Mouse (Mus musculus) heart, embryonic 14.5 days (tissue): ENCODE measurements around the gene Gprc5b. TPM values are rescaled to one million over a fixed set of nuclear protein-coding genes. Genes with fewer than 3 reads are reported as not detected.

Source experiments
- ATAC-seq: fragments of 200-750 bp; cut with Nextera tagmentation; 2 replicates; pipeline ENCODE4 v1.8.0; 2017; ENCODE audit warnings: low read depth, moderate TSS enrichment; ENCODE audit not compliant: insufficient number of reproducible peaks, insufficient read depth, low FRiP score
- H3K27ac ChIP-seq, 2 experiments: fragments of 200-500 bp in 1 of 2; fragments of 300-500 bp in 1 of 2; sonication (generic) in 1 of 2; replicated peaks in 1 of 2; 2 replicates each; pipeline ENCODE4 v1.5.1; 2012 to 2014; ENCODE audit warnings: low read depth in 2 of 2, low read length in 2 of 2, control low read depth in 1 of 2, mild to moderate bottlenecking in 1 of 2, mixed read lengths in 1 of 2; ENCODE audit not compliant: control insufficient read depth in 1 of 2, insufficient read depth in 1 of 2
- H3K27me3 ChIP-seq: fragments of 300-500 bp; sonication (generic); 2 replicates; pipeline ENCODE4 v1.6.1; 2014; ENCODE audit warnings: mild to moderate bottlenecking, low read length, control low read depth; ENCODE audit not compliant: control insufficient read depth, insufficient read depth
- H3K36me3 ChIP-seq: fragments of 300-500 bp; sonication (generic); 2 replicates; pipeline ENCODE4 v1.6.1; 2014; ENCODE audit warnings: mild to moderate bottlenecking, control low read depth, low read length, mixed read lengths; ENCODE audit not compliant: control insufficient read depth, insufficient read depth
- H3K4me1 ChIP-seq, 2 experiments: fragments of 200-500 bp in 1 of 2; fragments of 300-500 bp in 1 of 2; sonication (generic) in 1 of 2; 2 replicates each; pipeline ENCODE4 v1.6.1; 2012 to 2014; ENCODE audit warnings: low read length in 2 of 2, control low read depth in 1 of 2, mixed read lengths in 1 of 2; ENCODE audit not compliant: control insufficient read depth in 2 of 2, insufficient read depth in 2 of 2
- H3K4me2 ChIP-seq: fragments of 300-500 bp; sonication (generic); 2 replicates; pipeline ENCODE4 v1.6.1; 2014; ENCODE audit warnings: mild to moderate bottlenecking, low read length
- H3K4me3 ChIP-seq, 2 experiments: fragments of 200-500 bp in 1 of 2; fragments of 300-500 bp in 1 of 2; sonication (generic) in 1 of 2; 2 replicates each; pipeline ENCODE4 v1.5.1; 2012 to 2014; ENCODE audit warnings: low read length in 2 of 2, mild to moderate bottlenecking in 2 of 2, control low read depth in 1 of 2, low read depth in 1 of 2, moderate library complexity in 1 of 2; ENCODE audit not compliant: control insufficient read depth in 1 of 2, insufficient read depth in 1 of 2
- H3K9ac ChIP-seq: fragments of 300-500 bp; sonication (generic); 2 replicates; pipeline ENCODE4 v1.6.1; 2014; ENCODE audit warnings: mild to moderate bottlenecking, low read length
- H3K9me3 ChIP-seq: fragments of 300-500 bp; sonication (generic); 2 replicates; pipeline ENCODE4 v1.6.1; 2016; ENCODE audit warnings: low read length, control low read depth; ENCODE audit not compliant: control insufficient read depth
- WGBS: fragments of 180-500 bp; shearing (Covaris S2); extraction: QIAGEN DNeasy Blood & Tissue Kit; methylation state at CpG from one replicate; pipeline ENCODE4 v1.1.7; 2014; 5-methylcytosine and 5-hydroxymethylcytosine counted together
- polyA plus RNA-seq: library from polyadenylated mRNA; unstranded; fragments of >200 nt; fragmentation: Nextera tagmentation; extraction: Ambion mirVana; gene quantifications from 2 replicates; pipeline ENCODE4 v1.2.1, GENCODE M21; 2014

Gene Gprc5b
- polyA plus RNA-seq, 1 experiment from 2014 or later, result 9.0 TPM

DNA sequence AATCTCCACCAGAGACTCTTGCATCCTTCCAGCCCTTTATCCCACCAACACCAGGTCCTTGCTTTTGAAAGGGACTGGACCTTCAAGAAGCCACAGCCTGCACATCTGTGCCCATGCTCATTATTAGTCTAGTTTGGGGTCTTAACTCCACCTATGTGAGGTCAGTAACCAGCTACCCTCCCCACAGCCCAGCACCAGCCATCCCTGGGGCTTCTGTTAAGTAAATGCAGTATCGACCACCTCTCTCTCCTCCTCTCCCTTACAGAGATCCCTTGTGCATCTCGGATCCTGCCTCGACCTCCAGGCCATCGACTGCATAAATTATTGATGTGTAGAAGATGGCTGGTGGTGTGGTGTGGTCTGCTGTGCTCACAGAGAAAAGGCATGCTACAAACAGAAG lies 8.6 kb downstream of the Gprc5b start:
- H3K4me3 ChIP-seq, result no peak overlapping the region

GRCm38 (mm10) chr7:118985786-118986185 lies 9.2 kb downstream of the Gprc5b start:
- Histone ChIP-seq H3K4me2 (no peak overlapping the region), H3K27ac (no peak overlapping the region), H3K27me3 (no peaks in the 10 kb centered on the region), H3K4me1 (peaks cover 4 to 5% of the 10 kb centered on the region in 2 experiments; a peak in 2 of 4 replicates), H3K4me3 (no peak overlapping the region), H3K36me3 (peaks cover 24% of the 10 kb centered on the region), H3K9me3 (no peaks in the 10 kb centered on the region), H3K9ac (no peak overlapping the region)
- 71% methylated on average over 4 of the region's 4 CpGs for WGBS
- no peak for ATAC-seq

More for the DNA sequence above, 8.6 kb downstream of the Gprc5b start:
- Histone ChIP-seq H3K4me2 (no peak overlapping the region), H3K9me3 (no peaks in the 10 kb centered on the region), H3K27ac (no peak overlapping the region), H3K9ac (no peak overlapping the region), H3K4me1 (peaks cover 2 to 4% of the 10 kb centered on the region in 2 experiments; a peak in 2 of 4 replicates), H3K27me3 (no peaks in the 10 kb centered on the region), H3K36me3 (peaks cover 24% of the 10 kb centered on the region)
- WGBS, result 78% methylated on average over 4 of the region's 4 CpGs
- no peak for ATAC-seq

- Histone ChIP-seq H3K4me2 (no peak overlapping the region), H3K9me3 (no peaks in the 10 kb centered on the region), H3K9ac (no peak overlapping the region), H3K27ac (no peak overlapping the region), H3K36me3 (peaks cover 24% of the 10 kb centered on the region), H3K4me1 (peaks cover 0 to 5% of the 10 kb centered on the region in 2 experiments; a peak in 1 of 4 replicates), H3K4me3 (no peak overlapping the region), H3K27me3 (no peaks in the 10 kb centered on the region)
- no peak for ATAC-seq
- WGBS, result 83% methylated on average over 19 of the region's 19 CpGs
Measured at GRCm38 (mm10) chr7:118983961-118984360, 11.1 kb downstream of the Gprc5b start.

GRCm38 (mm10) chr7:118982586-118982985 lies 12.4 kb downstream of the Gprc5b start:
- ATAC-seq, result no peak
- WGBS, result 76% methylated on average over 4 of the region's 4 CpGs
- no peaks in the 10 kb centered on the region for H3K9me3 ChIP-seq
- H3K4me1 ChIP-seq, result peaks cover 0 to 5% of the 10 kb centered on the region in 2 experiments; a peak in 1 of 4 replicates
- no peak overlapping the region for H3K9ac ChIP-seq
- no peak overlapping the region for H3K4me3 ChIP-seq
- H3K27me3 ChIP-seq, result no peaks in the 10 kb centered on the region
- H3K4me2 ChIP-seq, result no peak overlapping the region
- peaks cover 24% of the 10 kb centered on the region for H3K36me3 ChIP-seq
- no peak overlapping the region for H3K27ac ChIP-seq

GRCm38 (mm10) chr7:118981831-118982230 lies 13.2 kb downstream of the Gprc5b start:
- no peaks in the 10 kb centered on the region for H3K9me3 ChIP-seq
- ATAC-seq, result no peak
- 82% methylated on average over 5 of the region's 5 CpGs for WGBS
- peaks cover 24% of the 10 kb centered on the region for H3K36me3 ChIP-seq
- H3K9ac ChIP-seq, result no peak overlapping the region
- no peak overlapping the region for H3K27ac ChIP-seq
- no peaks in the 10 kb centered on the region for H3K27me3 ChIP-seq
- no peak overlapping the region for H3K4me2 ChIP-seq
- H3K4me3 ChIP-seq, result no peak overlapping the region
- peaks cover 4 to 7% of the 10 kb centered on the region in 2 experiments; a peak in 3 of 4 replicates for H3K4me1 ChIP-seq

GRCm38 (mm10) chr7:118981346-118981745 lies 13.7 kb downstream of the Gprc5b start:
- no peaks in the 10 kb centered on the region for H3K27me3 ChIP-seq
- ATAC-seq, result peak; percentile 19; the same call in 1 of the 2 replicates
- H3K27ac ChIP-seq, result no peak overlapping the region
- 61% methylated on average over 4 of the region's 4 CpGs for WGBS
- peaks cover 24% of the 10 kb centered on the region for H3K36me3 ChIP-seq
- no peak overlapping the region for H3K4me2 ChIP-seq
- no peak overlapping the region for H3K9ac ChIP-seq
- H3K9me3 ChIP-seq, result no peaks in the 10 kb centered on the region
- H3K4me1 ChIP-seq, result peaks cover 8 to 10% of the 10 kb centered on the region in 2 experiments
- no peak overlapping the region for H3K4me3 ChIP-seq

DNA sequence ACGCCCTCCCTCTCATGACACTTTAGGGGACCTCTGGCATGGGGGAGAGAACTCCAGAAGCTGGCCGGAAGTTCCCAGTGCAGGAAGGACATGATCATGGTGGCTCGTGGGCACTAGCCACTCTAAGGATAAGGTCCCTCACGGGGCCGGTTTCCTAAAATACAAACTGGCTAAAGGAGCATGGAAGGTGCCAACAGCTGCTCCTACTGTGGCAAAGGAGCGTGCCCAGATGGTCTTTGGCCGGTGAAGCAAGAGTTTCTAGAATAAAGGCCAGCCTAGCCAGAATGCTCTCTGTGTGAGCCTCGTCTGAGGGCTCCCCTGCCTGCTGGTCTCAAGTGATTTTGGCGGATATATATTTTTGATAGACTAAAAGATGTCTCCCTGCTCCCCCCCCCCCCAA lies 15.3 kb downstream of the Gprc5b start:
- Histone ChIP-seq H3K4me1 (peaks cover 14 to 16% of the 10 kb centered on the region in 2 experiments), H3K36me3 (peaks cover 30% of the 10 kb centered on the region), H3K9me3 (no peaks in the 10 kb centered on the region), H3K9ac (no peak overlapping the region), H3K4me3 (no peak overlapping the region), H3K27me3 (no peaks in the 10 kb centered on the region), H3K27ac (no peak overlapping the region), H3K4me2 (no peak overlapping the region)
- ATAC-seq, result no peak
- 83% methylated on average over 9 of the region's 9 CpGs for WGBS

GRCm38 (mm10) chr7:118979121-118979520 lies 15.9 kb downstream of the Gprc5b start:
- H3K4me2 ChIP-seq, result no peak overlapping the region
- H3K9ac ChIP-seq, result no peak overlapping the region
- H3K4me1 ChIP-seq, result peaks cover 14 to 16% of the 10 kb centered on the region in 2 experiments
- H3K27ac ChIP-seq, result no peak overlapping the region
- 87% methylated on average over 7 of the region's 7 CpGs for whole genome bisulfite sequencing
- no peak for ATAC-seq
- H3K36me3 ChIP-seq, result peaks cover 33% of the 10 kb centered on the region
- no peaks in the 10 kb centered on the region for H3K27me3 ChIP-seq
- H3K4me3 ChIP-seq, result no peak overlapping the region
- no peaks in the 10 kb centered on the region for H3K9me3 ChIP-seq
